Mouse (Mus musculus) cerebellum, adult 2 months (tissue): Measurements from ENCODE around the gene Gng10.

Experiments used
- CTCF ChIP-seq: fragments of 200-500 bp; IDR thresholded peaks from 2 replicates; pipeline ENCODE4 v1.5.1; 2011; ENCODE audit warnings: low read depth, mild to moderate bottlenecking, control low read depth, low read length, moderate library complexity, borderline replicate concordance; ENCODE audit not compliant: insufficient read depth
- POLR2A ChIP-seq: fragments of 200-500 bp; IDR thresholded peaks from 2 replicates; pipeline ENCODE4 v1.6.1; 2011; ENCODE audit warnings: low read length, control low read depth, borderline replicate concordance; ENCODE audit not compliant: insufficient read depth

DNA sequence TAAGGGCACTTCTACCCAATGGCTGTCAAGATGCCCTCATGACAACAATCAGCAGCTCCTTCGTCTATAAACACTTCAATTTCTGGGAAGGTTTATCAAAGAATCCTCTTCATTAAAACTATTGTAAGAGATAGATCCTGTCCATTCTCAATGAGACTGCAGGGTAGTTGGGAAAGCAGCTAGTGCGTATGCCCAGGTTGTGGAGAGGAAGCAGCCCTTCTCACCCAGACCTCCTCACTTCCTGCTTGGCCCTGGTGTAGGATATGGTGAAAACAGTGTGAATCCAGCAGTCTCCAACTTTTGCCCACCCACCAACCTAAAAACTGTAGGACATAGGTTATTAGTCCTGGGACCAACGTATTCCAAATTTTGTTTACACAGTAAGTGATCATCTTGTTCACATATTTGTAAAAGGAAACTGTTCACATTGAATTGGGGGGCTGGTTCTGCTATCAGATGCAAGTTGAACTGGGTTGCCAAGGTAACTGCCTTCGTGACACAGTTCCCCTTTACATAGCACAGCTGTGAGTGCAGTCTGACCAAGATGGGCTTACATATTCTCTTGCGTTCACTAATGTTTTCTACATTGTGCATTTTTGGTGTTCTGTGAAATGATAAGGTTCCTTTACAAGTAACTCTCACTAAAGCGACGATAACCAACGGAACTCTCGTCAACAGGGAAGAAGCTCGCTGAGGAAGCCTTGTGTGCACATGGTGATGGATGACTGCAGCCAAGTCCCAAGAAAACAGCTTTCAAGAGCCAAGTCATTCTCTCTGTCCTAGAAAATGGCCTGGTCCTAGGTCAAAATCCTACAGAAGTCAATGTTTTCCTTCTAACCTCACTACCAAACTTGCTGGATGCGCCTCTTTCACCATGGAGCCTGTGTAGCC is 5.8 kb downstream of the Gng10 start:
- TF ChIP-seq POLR2A (no peak), CTCF (no peak)
